Mouse (Mus musculus) embryonic facial prominence, embryonic 11.5 days (tissue): ENCODE measurements around the gene Lcat. TPM values are rescaled to one million over a fixed set of nuclear protein-coding genes. Genes with fewer than 3 reads are reported as not detected.

ENCODE experiments used
- ATAC-seq: fragments of 200-750 bp; cut with Nextera tagmentation; replicated peaks from 2 replicates; pipeline ENCODE4 v1.8.0; 2017; ENCODE audit warnings: low read depth; ENCODE audit not compliant: insufficient number of reproducible peaks, low FRiP score, low TSS enrichment
- DNase-seq: peaks from one replicate; pipeline ENCODE4 v3.0.0-alpha.2; 2015; ENCODE audit warnings: low spot score
- H3K27ac ChIP-seq: fragments of 300-500 bp; sonication (generic); replicated peaks from 2 replicates; pipeline ENCODE4 v1.5.1; 2014; ENCODE audit warnings: mild to moderate bottlenecking, low read depth, low read length, control low read depth
- H3K27me3 ChIP-seq: fragments of 300-500 bp; sonication (generic); 2 replicates; pipeline ENCODE4 v1.6.1; 2014; ENCODE audit warnings: mild to moderate bottlenecking, low read length, moderate library complexity, mixed read lengths; ENCODE audit not compliant: control insufficient read depth, insufficient read depth
- H3K36me3 ChIP-seq: fragments of 300-500 bp; sonication (generic); replicated peaks from 2 replicates; pipeline ENCODE4 v1.6.1; 2014; ENCODE audit warnings: low read depth, mild to moderate bottlenecking, low read length, moderate library complexity, mixed read lengths; ENCODE audit not compliant: control insufficient read depth, insufficient read depth
- H3K4me1 ChIP-seq: fragments of 300-500 bp; sonication (generic); 2 replicates; pipeline ENCODE4 v1.6.1; 2014; ENCODE audit warnings: low read length, mixed read lengths; ENCODE audit not compliant: control insufficient read depth, insufficient read depth
- H3K4me2 ChIP-seq: fragments of 300-500 bp; sonication (generic); 2 replicates; pipeline ENCODE4 v1.6.1; 2014; ENCODE audit warnings: low read depth, mild to moderate bottlenecking, control low read depth, low read length, moderate library complexity
- H3K4me3 ChIP-seq: fragments of 300-500 bp; sonication (generic); 2 replicates; pipeline ENCODE4 v1.5.1; 2014; ENCODE audit warnings: low read depth, low read length, control low read depth
- H3K9ac ChIP-seq: fragments of 300-500 bp; sonication (generic); replicated peaks from 2 replicates; pipeline ENCODE4 v1.6.1; 2014; ENCODE audit warnings: mild to moderate bottlenecking, control low read depth, low read length
- H3K9me3 ChIP-seq: fragments of 300-500 bp; sonication (generic); replicated peaks from 2 replicates; pipeline ENCODE4 v1.6.1; 2016; ENCODE audit warnings: mild to moderate bottlenecking, low read length, inconsistent platforms, mixed read lengths; ENCODE audit not compliant: control insufficient read depth
- WGBS: fragments of 180-500 bp; shearing (Covaris S2); extraction: QIAGEN DNeasy Blood & Tissue Kit; methylation state at CpG from one replicate; pipeline ENCODE4 v1.1.7; 2014; 5-methylcytosine and 5-hydroxymethylcytosine counted together
- microRNA-seq: library from miRNA; unstranded; fragments of <30 nt; microRNA quantifications from one replicate; pipeline ENCODE4, GENCODE M21; 2016; ENCODE audit warnings: borderline number of aligned reads
- polyA plus RNA-seq: library from polyadenylated mRNA; unstranded; fragments of >200 nt; fragmentation: Nextera tagmentation; extraction: Ambion mirVana; gene quantifications from 2 replicates; pipeline ENCODE4 v1.2.1, GENCODE M21; 2014

Lcat gene
- polyA plus RNA-seq, 1 experiment from 2014 or later, result 1.1 TPM

DNA sequence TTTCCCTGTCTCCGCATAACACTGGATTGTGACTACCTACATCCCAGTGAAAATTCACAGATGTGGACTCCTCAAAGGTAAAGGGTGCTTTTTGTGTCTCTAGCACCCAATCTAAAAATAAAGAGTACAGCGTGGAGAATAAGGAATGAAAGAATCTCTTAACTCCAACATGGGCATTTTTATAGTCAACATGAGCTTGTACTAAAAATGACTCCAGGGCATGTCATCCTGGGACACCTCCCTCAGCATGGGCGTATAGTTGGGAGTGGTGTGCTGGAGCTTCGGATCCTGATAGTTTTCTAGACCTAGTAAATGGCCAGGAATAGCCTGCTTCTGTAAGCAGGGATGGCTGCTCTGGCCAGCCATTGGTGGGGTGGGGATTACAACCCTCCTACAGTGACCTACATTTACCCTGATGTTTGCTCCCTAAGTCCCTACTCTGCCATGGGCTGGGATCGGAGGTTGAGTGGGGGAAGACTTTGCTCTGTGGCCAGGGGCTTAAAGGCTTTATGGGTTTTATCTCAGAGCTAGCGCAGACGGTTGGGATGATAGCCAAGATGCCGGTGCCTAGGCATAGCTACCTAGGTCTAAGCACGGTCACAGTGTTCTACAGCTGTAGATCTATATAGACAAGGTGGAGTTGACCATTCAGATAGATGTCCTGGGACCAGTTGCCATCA is 45.2 kb downstream of the Lcat start:
- no peak for DNase-seq

DNA sequence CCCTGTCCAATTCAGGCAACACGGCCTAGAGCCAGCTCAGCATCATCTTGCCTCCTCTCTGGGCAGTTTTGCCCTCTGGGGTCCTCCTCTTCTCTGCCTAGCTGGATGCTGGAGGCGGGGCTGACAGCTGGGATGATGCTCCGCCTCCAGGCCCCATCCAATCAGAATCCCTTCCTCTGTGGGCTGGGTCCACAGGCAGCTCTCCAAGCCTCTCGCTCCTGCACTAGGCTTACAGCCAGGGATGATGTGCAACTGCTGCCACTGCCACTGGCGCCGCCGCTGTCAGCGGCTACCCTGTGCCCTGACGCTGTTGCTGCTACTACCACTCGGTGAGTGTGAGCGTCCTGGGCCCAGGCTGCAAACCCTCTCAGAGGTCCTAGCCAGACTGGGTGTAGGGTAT is 49.8 kb downstream of the Lcat start, which contains the start of gene Nrn1l:
Gene Nrn1l, plus strand, starts transcription at position 229 of the 400 bp plus-strand sequence.
- Histone ChIP-seq H3K27ac (no peak within 1 kb of the TSS), H3K27me3 (no peaks in the 10 kb centered on the region), H3K4me2 (no peak within 1 kb of the TSS), H3K9me3 (no peaks in the 10 kb centered on the region), H3K4me3 (no peak within 1 kb of the TSS), H3K4me1 (no peaks in the 10 kb centered on the region), H3K36me3 (peaks cover 16% of the 10 kb centered on the region), H3K9ac (no peak within 1 kb of the TSS)
- ATAC-seq, result peak; percentile 86
- 6% methylated on average over 11 of the region's 11 CpGs for WGBS
- peak; percentile 81 for DNase-seq

More for the DNA sequence above, 45.2 kb downstream of the Lcat start:
- Histone ChIP-seq H3K27me3 (no peaks in the 10 kb centered on the region), H3K9ac (no peak overlapping the region), H3K27ac (no peak overlapping the region), H3K36me3 (no peaks in the 10 kb centered on the region; the same call in 1 of the 2 replicates), H3K4me2 (no peak overlapping the region), H3K4me1 (no peaks in the 10 kb centered on the region), H3K4me3 (no peak overlapping the region), H3K9me3 (no peaks in the 10 kb centered on the region)
- ATAC-seq, result no peak
- WGBS, result 84% methylated on average over 9 of the region's 9 CpGs

GRCm38 (mm10) chr8:105892432-105892831 is 50.8 kb downstream of the Lcat start:
- WGBS, result 89% methylated on average over 6 of the region's 6 CpGs
- DNase-seq, result peak; percentile 16
- H3K4me3 ChIP-seq, result no peak overlapping the region
- peaks cover 22% of the 10 kb centered on the region for H3K36me3 ChIP-seq
- no peaks in the 10 kb centered on the region for H3K27me3 ChIP-seq
- H3K9ac ChIP-seq, result no peak overlapping the region
- no peaks in the 10 kb centered on the region for H3K4me1 ChIP-seq
- H3K9me3 ChIP-seq, result no peaks in the 10 kb centered on the region
- no peak overlapping the region for H3K27ac ChIP-seq
- ATAC-seq, result no peak
- no peak overlapping the region for H3K4me2 ChIP-seq

- no peak for DNase-seq
- Histone ChIP-seq H3K4me1 (no peaks in the 10 kb centered on the region), H3K36me3 (peaks cover 29% of the 10 kb centered on the region), H3K27ac (no peak overlapping the region), H3K9ac (no peak overlapping the region), H3K4me3 (no peak overlapping the region), H3K9me3 (no peaks in the 10 kb centered on the region), H3K27me3 (no peaks in the 10 kb centered on the region), H3K4me2 (no peak overlapping the region)
- no peak for ATAC-seq
- WGBS, result 92% methylated on average over 6 of the region's 6 CpGs
Measured at GRCm38 (mm10) chr8:105890870-105891269, 52.3 kb downstream of the Lcat start.

- H3K9me3 ChIP-seq, result no peaks in the 10 kb centered on the region
- no peak overlapping the region for H3K9ac ChIP-seq
- H3K4me3 ChIP-seq, result no peak overlapping the region
- ATAC-seq (no peak), DNase-seq (no peak)
- no peak overlapping the region for H3K4me2 ChIP-seq
- no peaks in the 10 kb centered on the region for H3K27me3 ChIP-seq
- 96% methylated on average over 12 of the region's 12 CpGs for WGBS
- no peak overlapping the region for H3K27ac ChIP-seq
- H3K36me3 ChIP-seq, result peaks cover 29% of the 10 kb centered on the region
- H3K4me1 ChIP-seq, result no peaks in the 10 kb centered on the region
Measured at GRCm38 (mm10) chr8:105889756-105890465, 53.3 kb downstream of the Lcat start.

Small RNA genes lying within 50 kb of the gene (microRNA-seq; reads per million reads assigned to microRNA genes)
- not detected for gene Mir7074

Other genes starting within 250 kb of the Lcat start
- 53.8 and 56.5 TPM in 2 replicates for gene Acd, start 242.3 kb downstream of the Lcat start, polyA plus RNA-seq
- 13.2 and 16.3 TPM in 2 replicates for gene Pard6a, start 242.2 kb downstream of the Lcat start, polyA plus RNA-seq
- gene 4933405L10Rik, start 235.7 kb downstream of the Lcat start, polyA plus RNA-seq, result 0.50 TPM in 1 of 2 replicates, not detected in the other
- gene Enkd1, start 235.2 kb downstream of the Lcat start, polyA plus RNA-seq, result 31.2 and 36.7 TPM in 2 replicates
- gene Gfod2, start 184.7 kb downstream of the Lcat start, polyA plus RNA-seq, result 24.5 and 26.6 TPM in 2 replicates
- gene Ranbp10, start 116.0 kb downstream of the Lcat start, polyA plus RNA-seq, result 11.2 and 13.0 TPM in 2 replicates
- gene Tsnaxip1, start 115.7 kb downstream of the Lcat start, polyA plus RNA-seq, result 0.27 TPM in 1 of 2 replicates, not detected in the other
- 50.8 and 53.1 TPM in 2 replicates for gene Cenpt, start 90.1 kb downstream of the Lcat start, polyA plus RNA-seq
- gene Thap11, start 88.2 kb downstream of the Lcat start, polyA plus RNA-seq, result 67.7 and 72.4 TPM in 2 replicates
- gene Nutf2, start 82.8 kb downstream of the Lcat start, polyA plus RNA-seq, result 262 and 323 TPM in 2 replicates
- gene Edc4, start 62.5 kb downstream of the Lcat start, polyA plus RNA-seq, result 31.8 and 35.4 TPM in 2 replicates
- gene Nrn1l, start 49.8 kb downstream of the Lcat start, polyA plus RNA-seq, result 0.38 and 0.52 TPM in 2 replicates
- 16.8 and 23.1 TPM in 2 replicates for gene Pskh1, start 42.9 kb downstream of the Lcat start, polyA plus RNA-seq
- 0.58 and 0.59 TPM in 2 replicates for gene Ctrl, start 9.5 kb downstream of the Lcat start, polyA plus RNA-seq
- gene Psmb10, start 4.9 kb downstream of the Lcat start, polyA plus RNA-seq, result 23.1 and 24.1 TPM in 2 replicates
- 16.8 and 19.0 TPM in 2 replicates for gene Slc12a4, start 22.7 kb upstream of the Lcat start, polyA plus RNA-seq
- gene Dpep3, start 36.0 kb upstream of the Lcat start, polyA plus RNA-seq, result not detected in 2 replicates
- gene Dus2, start 48.0 kb upstream of the Lcat start, polyA plus RNA-seq, result 17.0 and 17.7 TPM in 2 replicates
- gene Dpep2nb, start 62.6 kb upstream of the Lcat start, polyA plus RNA-seq, result not detected in 2 replicates
- 18.7 and 20.5 TPM in 2 replicates for gene Ddx28, start 68.5 kb upstream of the Lcat start, polyA plus RNA-seq
- 5.1 and 5.4 TPM in 2 replicates for gene Nfatc3, start 115.5 kb upstream of the Lcat start, polyA plus RNA-seq
- 4.1 and 6.7 TPM in 2 replicates for gene Esrp2, start 193.6 kb upstream of the Lcat start, polyA plus RNA-seq
- 6.6 and 8.7 TPM in 2 replicates for gene Pla2g15, start 207.0 kb upstream of the Lcat start, polyA plus RNA-seq
- gene Slc7a6, start 225.5 kb upstream of the Lcat start, polyA plus RNA-seq, result 82.4 and 90.9 TPM in 2 replicates